Mouse (Mus musculus) embryonic facial prominence, embryonic 14.5 days (tissue): ENCODE results near the gene Itpk1. TPM values are rescaled to one million over a fixed set of nuclear protein-coding genes. Genes with fewer than 3 reads are reported as not detected.
A peak's percentile ranks its signal among the peaks of the same experiment; 100 is the strongest.

Experiments used
- ATAC-seq: fragments of 200-750 bp; cut with Nextera tagmentation; 2 replicates; pipeline ENCODE4 v1.8.0; 2017; ENCODE audit warnings: low read depth, moderate number of reproducible peaks, moderate TSS enrichment
- DNase-seq: peaks from one replicate; pipeline ENCODE4 v3.0.0-alpha.2; 2015; ENCODE audit warnings: low spot score
- H3K27ac ChIP-seq: fragments of 300-500 bp; sonication (generic); replicated peaks from 2 replicates; pipeline ENCODE4 v1.5.1; 2014; ENCODE audit warnings: low read depth, mild to moderate bottlenecking, low read length, moderate library complexity
- H3K27me3 ChIP-seq: fragments of 300-500 bp; sonication (generic); replicated peaks from 2 replicates; pipeline ENCODE4 v1.6.1; 2014; ENCODE audit warnings: low read length; ENCODE audit not compliant: control insufficient read depth, insufficient read depth
- H3K36me3 ChIP-seq: fragments of 300-500 bp; sonication (generic); 2 replicates; pipeline ENCODE4 v1.6.1; 2014; ENCODE audit warnings: low read length, mixed read lengths; ENCODE audit not compliant: control insufficient read depth, insufficient read depth
- H3K4me1 ChIP-seq: fragments of 300-500 bp; sonication (generic); 2 replicates; pipeline ENCODE4 v1.6.1; 2014; ENCODE audit warnings: antibody characterized with exemption, low read length; ENCODE audit not compliant: control insufficient read depth, insufficient read depth
- H3K4me2 ChIP-seq: fragments of 300-500 bp; sonication (generic); 2 replicates; pipeline ENCODE4 v1.6.1; 2014; ENCODE audit warnings: low read depth, mild to moderate bottlenecking, low read length, moderate library complexity, mixed read lengths
- H3K4me3 ChIP-seq: fragments of 300-500 bp; sonication (generic); 2 replicates; pipeline ENCODE4 v1.5.1; 2014; ENCODE audit warnings: low read depth, mild to moderate bottlenecking, low read length
- H3K9ac ChIP-seq: fragments of 300-500 bp; sonication (generic); 2 replicates; pipeline ENCODE4 v1.6.1; 2014; ENCODE audit warnings: low read depth, mild to moderate bottlenecking, low read length, moderate library complexity, mixed read lengths
- H3K9me3 ChIP-seq: fragments of 300-500 bp; sonication (generic); 2 replicates; pipeline ENCODE4 v1.6.1; 2016; ENCODE audit warnings: low read length; ENCODE audit not compliant: control insufficient read depth
- WGBS: fragments of 180-500 bp; shearing (Covaris S2); extraction: QIAGEN DNeasy Blood & Tissue Kit; methylation state at CpG from one replicate; pipeline ENCODE4 v1.1.7; 2014; 5-methylcytosine and 5-hydroxymethylcytosine counted together
- polyA plus RNA-seq: library from polyadenylated mRNA; unstranded; fragments of >200 nt; fragmentation: Nextera tagmentation; extraction: Ambion mirVana; gene quantifications from 2 replicates; pipeline ENCODE4 v1.2.1, GENCODE M21; 2014

Gene Itpk1
- polyA plus RNA-seq, 1 experiment from 2014 or later = 9.6 TPM

GRCm38 (mm10) chr12:102719552-102720315 is 15.0 kb upstream of the Itpk1 start:
- peak; percentile 68 for DNase-seq
- H3K4me2 ChIP-seq = peak overlapping the region; percentile 31

DNA sequence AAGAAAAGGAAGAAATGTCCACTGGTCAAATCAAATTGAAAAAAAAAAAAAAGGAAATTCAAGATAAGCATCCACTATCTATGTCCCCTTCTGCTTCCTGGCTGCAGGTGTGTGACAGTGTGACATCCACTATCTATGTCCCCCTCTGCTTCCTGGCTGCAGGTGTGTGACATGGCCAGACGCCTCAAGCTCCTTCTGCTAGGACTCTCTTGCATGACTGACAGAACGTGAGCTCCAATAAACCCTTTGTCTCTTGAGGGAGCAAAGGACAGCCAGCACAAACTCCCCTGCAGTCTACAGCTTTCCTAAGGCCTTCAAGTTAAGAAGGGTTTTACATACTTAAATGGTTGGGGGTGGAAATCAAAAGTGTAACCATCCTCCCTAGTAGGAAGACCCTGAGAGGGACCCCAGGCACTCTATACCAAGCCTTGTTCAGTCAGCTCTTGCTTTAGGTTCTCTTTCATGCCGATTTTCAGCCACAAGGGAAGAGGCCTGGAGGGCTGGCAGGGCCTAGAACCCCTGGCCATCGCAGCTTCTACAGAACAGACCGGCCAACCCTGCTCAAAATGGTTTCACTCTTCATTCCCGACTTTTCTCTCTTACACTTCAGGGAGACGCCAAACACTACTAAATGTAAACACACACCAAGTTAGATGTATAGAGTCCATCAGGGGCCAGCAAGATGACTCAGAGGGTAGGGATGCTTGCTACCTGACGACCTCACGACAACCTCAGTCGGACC is 10.1 kb upstream of the Itpk1 start:
- Histone ChIP-seq H3K9me3 (no peaks in the 10 kb centered on the region), H3K4me3 (no peak overlapping the region), H3K36me3 (no peaks in the 10 kb centered on the region), H3K27ac (no peak overlapping the region), H3K4me2 (no peak overlapping the region), H3K27me3 (no peaks in the 10 kb centered on the region), H3K4me1 (no peaks in the 10 kb centered on the region), H3K9ac (no peak overlapping the region)
- 87% methylated on average over 10 of the region's 10 CpGs for WGBS
- DNase-seq (no peak), ATAC-seq (no peak)

More at GRCm38 (mm10) chr12:102719552-102720315, 15.0 kb upstream of the Itpk1 start:
- Histone ChIP-seq H3K4me1 (no peaks in the 10 kb centered on the region), H3K27ac (no peak overlapping the region), H3K4me3 (no peak overlapping the region; the same call in 1 of the 2 replicates), H3K27me3 (no peaks in the 10 kb centered on the region), H3K36me3 (no peaks in the 10 kb centered on the region), H3K9me3 (no peaks in the 10 kb centered on the region), H3K9ac (no peak overlapping the region)
- ATAC-seq = peak; percentile 80
- WGBS = 22% methylated on average over 13 of the region's 13 CpGs

- DNase-seq = no peak
- Histone ChIP-seq H3K9me3 (no peaks in the 10 kb centered on the region), H3K9ac (no peak overlapping the region), H3K4me1 (no peaks in the 10 kb centered on the region), H3K4me3 (no peak overlapping the region), H3K36me3 (no peaks in the 10 kb centered on the region), H3K27ac (no peak overlapping the region), H3K27me3 (no peaks in the 10 kb centered on the region), H3K4me2 (no peak overlapping the region)
- WGBS = 75% methylated on average over 2 of the region's 2 CpGs
- no peak for ATAC-seq
Observed at GRCm38 (mm10) chr12:102714116-102714515, 9.4 kb upstream of the Itpk1 start.

GRCm38 (mm10) chr12:102713153-102713865 is 8.6 kb upstream of the Itpk1 start:
- no peak overlapping the region for H3K4me2 ChIP-seq
- no peak overlapping the region for H3K4me3 ChIP-seq
- H3K4me1 ChIP-seq = no peaks in the 10 kb centered on the region
- DNase-seq (no peak), ATAC-seq (no peak)
- H3K27ac ChIP-seq = no peak overlapping the region
- no peaks in the 10 kb centered on the region for H3K36me3 ChIP-seq
- WGBS = 62% methylated on average over 17 of the region's 20 CpGs
- no peak overlapping the region for H3K9ac ChIP-seq
- H3K9me3 ChIP-seq = no peaks in the 10 kb centered on the region
- H3K27me3 ChIP-seq = no peaks in the 10 kb centered on the region

DNA sequence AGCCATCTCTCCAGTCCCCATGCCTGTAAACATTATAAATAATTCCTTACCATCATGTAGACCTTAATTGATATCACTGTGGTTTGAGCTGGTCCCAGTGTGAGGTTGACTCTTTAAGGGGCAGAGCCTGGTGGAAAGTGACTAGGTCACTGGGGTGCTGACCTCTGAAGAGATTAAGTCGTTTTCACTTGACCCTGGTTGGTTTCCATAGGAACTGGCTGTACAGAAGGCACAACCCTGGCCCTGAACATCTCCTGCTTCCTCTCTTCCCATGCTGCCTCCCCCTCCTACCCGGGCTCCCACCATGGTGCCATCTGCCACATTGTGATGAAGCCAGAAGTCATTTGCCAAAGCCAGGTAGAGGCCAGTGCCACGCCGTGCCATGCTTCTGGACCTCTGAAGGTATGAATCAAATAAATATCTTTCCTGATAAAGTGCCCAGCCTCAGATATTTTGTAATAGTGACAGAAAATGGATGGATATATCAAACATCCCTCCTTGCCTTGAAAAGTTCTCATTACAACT is 6.2 kb upstream of the Itpk1 start:
- H3K9me3 ChIP-seq = no peaks in the 10 kb centered on the region
- no peak overlapping the region for H3K27ac ChIP-seq
- DNase-seq = no peak
- no peaks in the 10 kb centered on the region for H3K4me1 ChIP-seq
- 51% methylated on average over 4 of the region's 4 CpGs for WGBS
- H3K36me3 ChIP-seq = no peaks in the 10 kb centered on the region
- H3K9ac ChIP-seq = no peak overlapping the region
- H3K4me2 ChIP-seq = no peak overlapping the region
- no peak for ATAC-seq
- no peak overlapping the region for H3K4me3 ChIP-seq
- H3K27me3 ChIP-seq = no peaks in the 10 kb centered on the region

- 76% methylated on average over 5 of the region's 5 CpGs for WGBS
- Histone ChIP-seq H3K4me3 (no peak overlapping the region), H3K4me1 (no peaks in the 10 kb centered on the region), H3K9me3 (no peaks in the 10 kb centered on the region), H3K4me2 (no peak overlapping the region), H3K27ac (no peak overlapping the region), H3K9ac (no peak overlapping the region), H3K36me3 (no peaks in the 10 kb centered on the region), H3K27me3 (no peaks in the 10 kb centered on the region)
- ATAC-seq = no peak
- no peak for DNase-seq
Observed at GRCm38 (mm10) chr12:102709896-102710295, 5.2 kb upstream of the Itpk1 start.

- no peaks in the 10 kb centered on the region for H3K9me3 ChIP-seq
- no peaks in the 10 kb centered on the region for H3K36me3 ChIP-seq
- 83% methylated on average over 11 of the region's 11 CpGs for WGBS
- no peak overlapping the region for H3K9ac ChIP-seq
- H3K4me1 ChIP-seq = peaks cover 10% of the 10 kb centered on the region
- no peak overlapping the region for H3K4me3 ChIP-seq
- H3K27me3 ChIP-seq = no peaks in the 10 kb centered on the region
- ATAC-seq (no peak), DNase-seq (no peak)
- no peak overlapping the region for H3K27ac ChIP-seq
- no peak overlapping the region for H3K4me2 ChIP-seq
Observed at GRCm38 (mm10) chr12:102708220-102708619, 3.5 kb upstream of the Itpk1 start.

DNA sequence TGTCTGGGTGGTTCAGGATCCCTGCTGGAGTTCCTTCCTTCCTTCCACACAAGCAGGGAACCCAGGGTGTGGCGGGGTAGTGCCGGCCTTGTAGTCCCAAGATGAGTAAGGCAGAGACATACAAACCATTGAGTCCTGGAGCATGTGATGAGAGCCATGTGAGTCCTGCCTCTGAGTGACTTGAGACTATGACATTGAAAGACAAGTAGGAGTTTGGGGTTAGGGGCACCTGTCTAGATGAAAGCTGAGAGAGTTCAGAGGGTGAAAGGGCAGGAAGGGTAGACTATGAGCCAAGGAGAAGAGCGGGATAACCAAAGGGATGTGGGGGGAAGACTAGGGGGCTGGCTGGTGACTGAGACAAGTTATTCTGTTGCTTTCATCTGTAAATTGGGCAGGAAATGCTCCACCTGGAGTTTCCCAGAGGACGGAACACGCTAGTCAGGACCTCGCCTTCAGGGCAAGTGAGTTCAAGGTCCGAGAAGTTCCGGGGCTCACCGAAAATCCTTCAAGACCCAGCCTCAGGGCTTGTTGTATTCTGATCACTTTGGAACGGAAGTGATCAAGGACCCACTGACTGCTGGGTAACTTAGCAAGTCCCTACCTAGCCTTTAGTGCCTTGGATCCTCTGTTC is 2.2 kb upstream of the Itpk1 start:
- WGBS = 83% methylated on average over 10 of the region's 10 CpGs
- H3K4me3 ChIP-seq = no peak overlapping the region

More for the DNA sequence above, 2.2 kb upstream of the Itpk1 start:
- Histone ChIP-seq H3K4me2 (no peak overlapping the region), H3K27me3 (no peaks in the 10 kb centered on the region), H3K36me3 (no peaks in the 10 kb centered on the region), H3K9me3 (no peaks in the 10 kb centered on the region), H3K4me1 (peaks cover 20% of the 10 kb centered on the region), H3K9ac (no peak overlapping the region), H3K27ac (no peak overlapping the region)
- no peak for ATAC-seq
- DNase-seq = no peak
